Mouse (Mus musculus) lung, postnatal 10 days (tissue): ENCODE results near the gene Clasp2.
"Not testable (repeated sequence)": the region's sequence is repeated elsewhere in the genome, so short reads cannot be mapped to it uniquely, and the experiment has no call there.

ENCODE experiments used
- DNase-seq: peaks from one replicate; pipeline ENCODE4 v3.0.0; 2021

Clasp2 gene

GRCm38 (mm10) chr9:113741108-113741636, at the start of gene Clasp2:
Clasp2 (plus strand) TSS chr9:113741473.
- peak; percentile 88 for DNase-seq

DNA sequence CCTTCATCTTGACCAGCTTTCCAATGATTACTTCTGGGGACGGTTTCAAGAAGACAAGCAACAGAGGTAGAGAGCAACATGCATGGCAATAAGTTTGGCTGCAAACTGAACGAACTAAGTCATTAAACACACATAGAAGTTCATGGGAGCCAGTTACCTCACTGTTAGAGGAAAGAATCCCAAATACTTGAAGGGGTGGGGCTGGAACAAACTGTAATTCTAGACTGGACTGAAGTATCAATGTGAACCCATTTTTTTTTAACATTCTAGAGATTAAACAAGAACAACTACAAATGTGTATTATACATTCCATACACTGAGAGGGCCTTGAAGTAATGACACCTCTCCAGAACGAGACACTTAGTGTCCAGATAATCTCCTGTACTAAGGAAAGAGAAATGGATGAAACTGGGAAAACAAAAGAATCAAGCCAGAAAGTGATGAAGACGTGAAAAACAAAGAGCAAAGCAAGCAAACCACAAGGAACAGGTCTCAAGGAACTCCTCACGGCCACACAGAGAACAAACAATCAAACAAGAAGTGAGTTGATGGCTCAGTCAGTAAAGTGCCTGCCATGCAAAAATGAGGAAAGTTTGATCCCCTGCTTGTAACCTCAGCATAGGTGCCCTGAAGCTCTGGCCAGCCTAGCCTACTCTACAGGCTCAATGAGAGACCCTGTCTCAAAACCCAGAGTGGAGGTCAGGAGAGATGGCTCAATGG, 39.7 kb upstream of the Clasp2 start:
- DNase-seq: no peak

DNA sequence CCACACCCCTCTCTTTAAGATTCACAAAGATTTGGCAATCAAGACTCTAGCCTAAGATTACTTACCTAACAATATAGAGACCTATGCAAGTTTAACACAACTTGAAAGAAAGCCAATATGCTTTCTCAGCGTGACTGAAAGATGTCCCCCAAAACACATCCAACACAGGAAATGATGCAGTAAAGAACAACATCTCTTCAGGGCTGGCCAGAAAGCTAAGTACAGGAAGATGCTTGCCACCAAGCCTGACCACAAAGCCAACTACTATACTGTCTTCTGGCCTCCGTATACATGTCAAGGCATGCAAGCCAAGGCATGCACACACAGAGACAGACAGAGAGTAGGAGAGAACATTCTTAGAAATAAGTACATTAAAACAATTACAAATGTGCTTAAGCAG, 35.2 kb upstream of the Clasp2 start:
- no peak for DNase-seq

- DNase-seq: no peak
These were observed 34.4 kb upstream of the Clasp2 start for GRCm38 (mm10) chr9:113706841-113707240.

- peak; percentile 93 for DNase-seq
These were observed 33.6 kb upstream of the Clasp2 start, which contains the start of gene Pdcd6ip for GRCm38 (mm10) chr9:113707481-113708360. Pdcd6ip (minus strand) TSS chr9:113708259.

- DNase-seq: no peak
These were observed 32.7 kb upstream of the Clasp2 start for GRCm38 (mm10) chr9:113708361-113709280.

DNA sequence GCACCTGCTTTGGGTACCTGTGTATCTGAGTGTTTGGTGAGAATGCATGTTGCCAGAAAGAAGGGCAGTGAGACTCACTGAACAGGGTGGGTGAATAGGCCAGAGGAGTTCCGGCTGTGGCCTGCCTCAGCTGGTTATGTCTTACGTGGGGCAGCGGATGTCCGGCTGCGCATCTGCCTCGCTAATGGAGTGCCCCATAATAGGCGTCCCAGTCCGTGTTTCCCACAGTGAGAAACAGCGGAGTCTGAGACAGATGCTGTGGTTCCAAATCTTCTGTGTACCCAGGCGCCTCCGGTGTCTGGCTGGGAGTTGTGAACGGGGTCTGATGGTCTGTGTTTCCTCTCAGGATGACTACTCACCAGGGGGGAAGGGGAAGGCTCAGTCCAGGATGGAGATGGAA, 30.4 kb upstream of the Clasp2 start:
- no peak for DNase-seq

DNA sequence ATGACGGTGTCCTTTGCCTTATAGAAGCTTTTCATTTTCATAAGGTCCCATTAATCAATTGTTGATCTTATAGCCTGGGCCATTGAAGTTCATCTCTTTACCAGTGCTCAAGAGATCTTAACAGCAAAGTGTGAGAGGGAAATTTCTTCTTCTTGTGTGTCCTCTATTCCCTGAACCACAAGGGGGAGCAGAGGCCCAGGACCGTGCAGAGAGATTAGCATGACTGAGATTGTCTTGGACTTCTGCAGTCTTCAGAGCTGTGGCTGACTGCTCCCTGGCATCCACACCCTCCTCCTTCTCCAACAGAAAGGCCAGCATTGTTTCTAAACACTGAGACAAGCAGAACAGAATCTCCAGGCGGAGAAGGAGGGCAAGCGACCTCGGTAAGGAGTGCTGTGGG, 22.2 kb upstream of the Clasp2 start:
- DNase-seq: peak; percentile 70

GRCm38 (mm10) chr9:113724646-113725045, 16.6 kb upstream of the Clasp2 start:
- no peak for DNase-seq

DNA sequence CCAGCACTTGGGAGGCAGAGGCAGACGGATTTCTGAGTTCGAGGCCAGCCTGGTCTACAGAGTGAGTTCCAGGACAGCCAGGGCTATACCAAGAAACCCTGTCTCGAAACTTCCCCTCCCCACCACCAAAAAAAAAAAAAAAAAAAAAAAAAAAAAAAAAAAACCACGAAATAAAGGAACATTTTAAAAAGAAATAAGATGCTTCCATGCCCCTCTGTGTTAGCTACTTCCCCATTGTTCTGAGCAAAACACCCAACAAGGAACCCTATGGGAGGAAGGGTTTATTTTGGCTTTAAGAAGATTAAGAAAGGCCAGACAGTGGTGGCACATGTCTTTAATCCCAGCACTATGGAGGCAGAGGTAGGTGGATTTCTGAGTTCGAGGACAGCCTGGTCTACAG, 15.7 kb upstream of the Clasp2 start:
- not testable (repeated sequence) for DNase-seq

DNA sequence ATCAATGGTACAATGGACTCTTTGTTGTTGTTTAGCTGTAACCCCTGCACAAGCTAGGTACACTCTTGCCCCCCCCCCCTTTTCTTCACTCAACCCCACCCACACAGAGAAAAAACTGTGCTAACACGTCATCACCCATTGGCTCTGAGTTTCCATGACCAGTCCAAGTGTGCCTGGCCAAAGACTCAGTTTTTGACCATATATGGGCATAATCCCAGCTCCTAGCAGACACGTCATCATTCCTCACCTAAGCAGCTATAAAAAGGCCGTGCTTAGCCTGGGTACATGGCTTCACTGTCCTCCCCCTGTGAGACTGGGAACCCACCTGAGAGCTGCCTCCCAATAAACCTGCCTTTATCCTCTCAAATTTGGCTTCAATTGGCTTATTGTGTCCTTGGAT, 15.1 kb upstream of the Clasp2 start:
- no peak for DNase-seq

DNA sequence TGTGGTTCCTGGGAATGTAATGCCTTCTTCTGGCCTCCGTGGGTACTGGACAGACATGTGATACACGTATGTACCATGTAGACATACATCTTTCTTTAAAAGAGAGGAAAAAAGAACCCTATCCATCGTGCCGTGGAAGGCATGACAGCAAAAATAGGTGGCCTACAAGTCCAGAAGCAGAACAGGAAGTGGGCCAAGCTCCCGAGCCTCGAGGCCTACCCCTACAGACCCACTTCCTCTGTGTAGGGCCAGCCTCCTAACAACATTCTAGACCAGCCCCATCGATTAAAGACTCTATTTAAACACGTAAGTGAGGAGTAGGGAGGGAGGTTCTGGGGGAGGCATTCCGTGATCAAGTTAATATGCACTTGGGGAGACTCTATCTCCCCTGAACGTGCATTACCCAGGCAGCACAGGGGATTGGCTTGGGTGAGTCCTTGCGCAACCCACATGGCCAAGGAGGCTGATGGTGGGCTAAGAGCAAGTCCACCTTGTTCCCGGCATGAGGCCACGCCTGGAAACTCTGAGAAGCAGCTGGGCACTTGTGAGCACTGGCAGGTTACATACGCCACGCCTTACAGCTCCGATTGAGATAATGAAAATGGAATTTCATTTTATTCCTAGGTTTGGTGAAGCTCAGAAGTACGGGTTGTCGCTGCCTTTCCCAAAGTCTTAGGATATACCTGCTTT, 14.1 kb upstream of the Clasp2 start:
- no peak for DNase-seq

DNA sequence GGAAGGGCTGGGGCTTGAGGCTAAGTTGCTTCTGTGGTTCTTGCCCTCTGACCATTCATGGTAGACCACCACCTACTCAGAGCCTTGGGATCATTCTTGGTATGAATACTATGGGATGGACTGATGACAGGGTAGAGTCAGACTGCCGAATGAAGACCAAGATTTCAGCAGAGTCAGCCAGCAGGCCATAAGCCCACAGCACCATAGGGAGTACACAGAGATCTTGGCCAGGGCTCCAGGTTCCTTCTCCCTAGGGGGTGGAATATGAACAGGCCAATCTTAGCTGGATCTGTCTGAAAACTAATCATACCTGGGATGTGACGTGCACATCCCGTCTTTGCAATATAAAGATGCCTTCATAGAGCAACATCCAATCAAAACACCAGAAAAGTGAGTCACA, 9.7 kb upstream of the Clasp2 start:
- DNase-seq: no peak

- no peak for DNase-seq
These were observed 5.4 kb upstream of the Clasp2 start for GRCm38 (mm10) chr9:113735920-113736319.

DNA sequence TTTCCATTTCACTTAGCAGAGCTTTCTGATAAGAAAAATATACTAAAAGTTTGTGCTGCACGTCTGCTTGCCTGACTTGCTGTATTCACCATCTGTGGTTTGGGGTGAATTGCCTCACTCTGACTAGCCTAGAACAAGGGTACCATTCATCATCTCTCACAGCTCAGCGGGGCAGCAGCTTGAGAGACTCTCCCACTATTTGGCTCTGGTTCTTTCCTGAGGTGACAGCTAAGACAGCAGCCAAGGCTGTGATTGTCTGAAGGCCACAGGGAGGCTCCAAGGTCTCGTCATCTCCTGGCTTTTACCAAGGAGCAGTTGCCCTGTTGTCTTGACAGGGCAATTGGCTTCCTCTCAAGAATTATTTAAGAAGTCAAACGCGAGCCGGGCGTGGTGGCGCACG, 3.3 kb upstream of the Clasp2 start:
- peak; percentile 38 for DNase-seq

DNA sequence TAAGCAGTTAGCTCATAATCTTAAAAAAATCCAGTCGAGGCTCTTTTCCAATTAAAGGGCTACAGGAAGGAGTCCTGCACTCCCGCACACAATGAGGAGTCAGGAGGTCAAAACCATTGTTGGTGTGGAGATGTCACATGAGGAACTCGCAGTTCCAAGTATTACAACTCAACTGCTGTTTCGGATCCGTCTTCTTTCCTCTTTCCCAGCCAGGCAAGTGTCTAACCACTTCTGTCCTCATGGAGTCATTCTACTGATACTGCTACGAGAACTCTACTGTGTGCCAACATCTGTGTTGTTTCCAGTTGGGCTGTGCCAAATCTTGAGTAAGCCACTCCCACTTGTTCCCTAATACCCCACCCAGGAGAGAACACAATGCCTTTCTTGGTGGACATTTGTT, 2.3 kb upstream of the Clasp2 start:
- DNase-seq: peak; percentile 41

GRCm38 (mm10) chr9:113741637-113742137, 414 bp downstream of the Clasp2 start:
- DNase-seq: peak; percentile 60

- DNase-seq: peak; percentile 37
These were observed 1.1 kb downstream of the Clasp2 start for GRCm38 (mm10) chr9:113742361-113742794.

DNA sequence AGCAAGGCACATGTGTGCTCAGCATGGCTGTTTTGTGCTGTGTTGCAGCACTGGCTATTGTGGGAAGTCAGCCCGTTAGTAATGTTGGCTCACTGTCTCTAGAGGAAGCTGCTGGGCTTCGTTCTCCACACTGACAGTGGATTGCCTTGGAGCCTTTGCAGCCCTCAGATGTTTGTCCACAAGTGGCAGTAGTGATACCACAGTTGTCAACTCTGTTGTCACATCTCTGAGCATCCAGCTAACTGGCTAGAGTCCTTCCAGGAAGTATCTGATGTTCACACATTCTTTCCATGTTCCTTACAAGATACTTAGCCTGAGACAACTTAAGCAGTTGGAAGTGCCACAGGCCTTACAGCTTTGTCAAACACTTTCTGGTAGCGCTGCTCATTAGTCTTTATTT, 2.0 kb downstream of the Clasp2 start:
- peak; percentile 17 for DNase-seq

- peak; percentile 55 for DNase-seq
These were observed 8.1 kb downstream of the Clasp2 start for GRCm38 (mm10) chr9:113749356-113749755.

DNA sequence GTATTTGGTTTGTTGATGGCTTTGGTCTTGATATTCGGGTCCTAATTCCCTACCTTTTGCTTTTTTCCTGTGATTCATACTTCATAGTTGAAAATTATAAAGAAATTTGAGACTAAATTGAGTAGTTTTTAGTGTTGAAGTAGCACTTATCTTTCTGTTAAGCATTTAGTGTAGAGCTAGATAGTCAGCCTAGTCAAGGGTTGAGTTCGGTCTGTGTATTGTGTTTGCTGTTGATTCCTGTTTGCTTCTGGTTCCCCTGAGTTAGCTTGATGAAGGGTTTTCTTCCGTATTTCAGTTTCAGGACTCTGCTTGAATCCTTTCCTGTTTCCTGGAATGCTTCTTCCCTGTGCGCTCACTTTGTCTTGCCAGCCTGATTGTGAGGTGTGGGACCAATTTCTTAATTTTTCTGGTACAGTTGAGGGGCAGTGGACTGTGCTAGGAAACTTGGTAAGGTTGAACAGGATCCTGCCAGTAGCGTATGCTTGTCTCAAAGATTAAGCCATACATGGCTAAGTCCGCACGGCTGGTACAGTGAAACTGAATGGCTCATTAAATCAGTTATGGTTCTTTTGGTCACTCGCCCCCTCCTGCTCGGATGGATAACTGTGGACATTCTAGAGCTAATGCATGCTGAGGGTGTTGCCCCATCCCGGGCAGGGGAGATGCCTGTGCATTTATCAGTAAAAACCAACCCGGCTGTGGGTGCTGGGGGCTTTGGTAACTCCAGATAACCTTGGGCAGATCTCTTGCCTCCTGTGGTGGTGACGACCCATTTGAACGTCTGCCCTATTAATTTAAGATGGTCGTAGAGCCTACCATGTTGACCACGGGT, 14.8 kb downstream of the Clasp2 start:
- DNase-seq: no peak
